Mouse (Mus musculus): ENCODE results near the gene Rhot1. TPM values are rescaled to one million over a fixed set of nuclear protein-coding genes. Genes with fewer than 3 reads are reported as not detected.

Gene Rhot1
- polyA plus RNA-seq, 1 experiment from 2014 or later: 48.1 TPM

DNA sequence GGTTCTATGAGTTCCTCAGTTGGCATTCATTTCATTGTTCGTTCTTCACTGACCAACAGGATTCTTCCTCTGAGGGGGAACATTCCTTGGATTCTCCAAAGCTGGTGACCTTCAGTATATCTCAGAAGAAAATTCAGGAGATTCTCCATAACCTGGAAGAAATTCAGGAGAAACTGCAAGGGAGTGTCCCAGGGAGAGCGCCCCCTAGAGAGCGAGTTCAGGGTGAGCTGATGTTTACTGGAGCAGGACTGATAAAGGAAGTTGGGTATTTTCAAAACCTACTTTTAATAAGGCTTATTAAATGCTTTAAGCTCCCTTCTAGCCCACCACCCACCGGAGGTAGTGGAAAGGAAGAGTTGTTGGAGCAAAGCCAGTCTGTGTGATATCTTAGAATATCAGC is 15.0 kb upstream of the Rhot1 start:
- Histone ChIP-seq H3K9ac (ENCODE audit: low read depth, low read length) (no peak overlapping the region), H3K27me3 (ENCODE audit: insufficient read depth, low read length) (no peaks in the 10 kb centered on the region), H3K36me3 (ENCODE audit: insufficient read depth, low read length) (peaks cover 12% of the 10 kb centered on the region; the same call in 1 of the 2 replicates), H3K4me1 (replicated peaks; ENCODE audit: insufficient read depth, low read length) (no peaks in the 10 kb centered on the region), H3K4me3 (replicated peaks; ENCODE audit: low read depth, low read length) (no peak overlapping the region), H3K27ac (no peak overlapping the region), H3K4me2 (ENCODE audit: low read length) (no peak overlapping the region), H3K9me3 (replicated peaks; ENCODE audit: low read length) (no peaks in the 10 kb centered on the region)
- WGBS: 67% methylated on average over 4 of the region's 4 CpGs
- peak; percentile 29; the same call in 1 of the 2 replicates for TF ChIP-seq CTCF (IDR thresholded peaks at IDR 0.05; ENCODE audit: low read depth)
- DNase-seq (ENCODE audit: low spot score): no peak
- no peak for ATAC-seq (replicated peaks; ENCODE audit: low FRiP score, low read depth)

GRCm38 (mm10) chr11:80196351-80196750 is 12.5 kb upstream of the Rhot1 start:
- ATAC-seq (replicated peaks; ENCODE audit: low FRiP score, low read depth): no peak
- no peak for TF ChIP-seq CTCF (IDR thresholded peaks at IDR 0.05; ENCODE audit: low read depth)

GRCm38 (mm10) chr11:80199316-80199715 is 9.5 kb upstream of the Rhot1 start:
- no peak overlapping the region for H3K4me2 ChIP-seq (ENCODE audit: low read length)
- WGBS: 92% methylated on average over 3 of the region's 3 CpGs

More at GRCm38 (mm10) chr11:80196351-80196750, 12.5 kb upstream of the Rhot1 start:
- H3K9ac ChIP-seq (ENCODE audit: low read depth, low read length): no peak overlapping the region
- no peaks in the 10 kb centered on the region for H3K9me3 ChIP-seq (replicated peaks; ENCODE audit: low read length)
- H3K4me3 ChIP-seq (replicated peaks; ENCODE audit: low read depth, low read length): no peak overlapping the region
- H3K27ac ChIP-seq: no peak overlapping the region
- H3K4me2 ChIP-seq (ENCODE audit: low read length): no peak overlapping the region
- H3K36me3 ChIP-seq (ENCODE audit: insufficient read depth, low read length): peaks cover 14% of the 10 kb centered on the region; the same call in 1 of the 2 replicates
- WGBS: 87% methylated on average over 7 of the region's 7 CpGs
- no peaks in the 10 kb centered on the region for H3K4me1 ChIP-seq (replicated peaks; ENCODE audit: insufficient read depth, low read length)
- no peak for DNase-seq (ENCODE audit: low spot score)
- no peaks in the 10 kb centered on the region for H3K27me3 ChIP-seq (ENCODE audit: insufficient read depth, low read length)

DNA sequence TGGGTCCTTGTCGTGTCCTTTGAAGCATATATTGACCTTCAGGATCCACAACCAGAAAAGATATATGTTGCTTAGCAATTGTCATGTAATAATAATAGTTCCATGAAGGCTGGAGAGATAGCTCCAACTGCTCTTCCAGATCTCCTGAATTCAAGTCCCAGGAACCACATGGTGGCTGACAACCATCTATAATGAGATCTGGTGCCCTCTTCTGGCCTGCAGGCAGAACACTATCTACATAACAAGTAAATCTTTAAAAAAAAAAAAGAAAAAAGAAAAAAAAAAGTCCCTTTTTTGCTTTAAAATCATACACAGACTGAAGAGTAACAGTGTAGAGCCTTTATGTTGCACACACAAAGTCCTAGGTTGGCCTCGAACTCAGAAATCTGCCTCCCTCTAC is 9.0 kb upstream of the Rhot1 start:
- ATAC-seq (replicated peaks; ENCODE audit: low FRiP score, low read depth) (no peak), DNase-seq (ENCODE audit: low spot score) (no peak)
- peak; percentile 62 for TF ChIP-seq CTCF (IDR thresholded peaks at IDR 0.05; ENCODE audit: low read depth)
- Histone ChIP-seq H3K36me3 (ENCODE audit: insufficient read depth, low read length) (0 out of 2 replicates have a peak, but pooled peaks cover 5% of the 10 kb centered on the region), H3K4me1 (replicated peaks; ENCODE audit: insufficient read depth, low read length) (no peaks in the 10 kb centered on the region), H3K9ac (ENCODE audit: low read depth, low read length) (no peak overlapping the region), H3K9me3 (replicated peaks; ENCODE audit: low read length) (no peaks in the 10 kb centered on the region), H3K4me2 (ENCODE audit: low read length) (no peak overlapping the region), H3K27me3 (ENCODE audit: insufficient read depth, low read length) (no peaks in the 10 kb centered on the region), H3K4me3 (replicated peaks; ENCODE audit: low read depth, low read length) (no peak overlapping the region), H3K27ac (no peak overlapping the region)
- 95% methylated on average over 2 of the region's 2 CpGs for WGBS

More at GRCm38 (mm10) chr11:80199316-80199715, 9.5 kb upstream of the Rhot1 start:
- H3K4me3 ChIP-seq (replicated peaks; ENCODE audit: low read depth, low read length): no peak overlapping the region
- no peaks in the 10 kb centered on the region for H3K4me1 ChIP-seq (replicated peaks; ENCODE audit: insufficient read depth, low read length)
- peaks cover 8% of the 10 kb centered on the region; the same call in 1 of the 2 replicates for H3K36me3 ChIP-seq (ENCODE audit: insufficient read depth, low read length)
- no peaks in the 10 kb centered on the region for H3K27me3 ChIP-seq (ENCODE audit: insufficient read depth, low read length)
- ATAC-seq (replicated peaks; ENCODE audit: low FRiP score, low read depth) (no peak), DNase-seq (ENCODE audit: low spot score) (no peak)
- H3K9me3 ChIP-seq (replicated peaks; ENCODE audit: low read length): no peaks in the 10 kb centered on the region
- H3K27ac ChIP-seq: no peak overlapping the region
- no peak for TF ChIP-seq CTCF (IDR thresholded peaks at IDR 0.05; ENCODE audit: low read depth)
- H3K9ac ChIP-seq (ENCODE audit: low read depth, low read length): no peak overlapping the region

DNA sequence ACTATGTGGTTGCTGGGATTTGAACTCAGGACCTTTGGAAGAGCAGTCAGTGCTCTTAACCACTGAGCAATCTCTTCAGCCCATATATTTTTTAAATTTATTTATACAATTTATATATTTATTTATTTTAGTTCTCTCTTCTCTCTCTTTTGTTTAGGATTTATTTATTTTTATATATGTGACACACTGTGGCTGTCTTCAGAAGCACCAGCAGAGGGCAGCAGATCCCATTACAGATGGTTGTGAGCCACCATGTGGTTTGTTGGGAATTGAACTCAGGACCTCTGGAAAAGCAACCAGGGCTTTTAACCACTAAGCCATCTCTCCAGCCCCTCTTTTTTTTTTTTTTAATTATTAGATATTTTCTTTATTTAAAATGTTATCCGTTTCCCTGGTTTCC is 8.5 kb upstream of the Rhot1 start:
- H3K36me3 ChIP-seq (ENCODE audit: insufficient read depth, low read length): 0 out of 2 replicates have a peak, but pooled peaks cover 4% of the 10 kb centered on the region
- WGBS: 70% methylated on average over 1 of the region's 1 CpGs
- TF ChIP-seq CTCF (IDR thresholded peaks at IDR 0.05; ENCODE audit: low read depth): peak; percentile 71

DNA sequence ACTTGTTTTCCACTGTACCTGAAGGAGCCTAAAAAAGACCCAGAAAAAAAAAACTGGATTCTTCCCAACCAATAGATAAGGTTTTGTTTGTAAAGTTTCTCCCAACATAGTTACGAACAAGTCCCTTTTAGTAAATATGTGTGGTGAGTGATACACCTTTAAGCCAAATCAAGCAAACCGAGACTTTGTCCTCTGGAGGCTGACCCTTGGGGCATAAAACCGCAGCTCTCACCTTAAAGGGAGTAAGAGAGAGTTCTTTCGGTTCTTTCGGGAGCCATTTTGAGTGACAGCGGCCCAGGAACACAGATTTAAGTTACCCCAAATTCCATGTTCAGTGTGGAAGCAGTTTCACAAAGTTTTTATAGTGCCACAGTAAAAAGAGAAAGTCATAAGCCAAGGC is 6.5 kb upstream of the Rhot1 start:
- Histone ChIP-seq H3K4me2 (ENCODE audit: low read length) (no peak overlapping the region), H3K4me1 (replicated peaks; ENCODE audit: insufficient read depth, low read length) (no peaks in the 10 kb centered on the region), H3K36me3 (ENCODE audit: insufficient read depth, low read length) (0 out of 2 replicates have a peak, but pooled peaks cover 4% of the 10 kb centered on the region), H3K4me3 (replicated peaks; ENCODE audit: low read depth, low read length) (no peak overlapping the region), H3K9ac (ENCODE audit: low read depth, low read length) (no peak overlapping the region), H3K27me3 (ENCODE audit: insufficient read depth, low read length) (no peaks in the 10 kb centered on the region), H3K9me3 (replicated peaks; ENCODE audit: low read length) (no peaks in the 10 kb centered on the region), H3K27ac (no peak overlapping the region)
- DNase-seq (ENCODE audit: low spot score) (no peak), ATAC-seq (replicated peaks; ENCODE audit: low FRiP score, low read depth) (no peak)
- whole genome bisulfite sequencing: 58% methylated on average over 6 of the region's 6 CpGs
- TF ChIP-seq CTCF (IDR thresholded peaks at IDR 0.05; ENCODE audit: low read depth): no peak

More for the DNA sequence above, 8.5 kb upstream of the Rhot1 start:
- DNase-seq (ENCODE audit: low spot score): peak; percentile 56
- no peak for ATAC-seq (replicated peaks; ENCODE audit: low FRiP score, low read depth)
- no peaks in the 10 kb centered on the region for H3K9me3 ChIP-seq (replicated peaks; ENCODE audit: low read length)
- H3K4me2 ChIP-seq (ENCODE audit: low read length): no peak overlapping the region
- H3K4me1 ChIP-seq (replicated peaks; ENCODE audit: insufficient read depth, low read length): no peaks in the 10 kb centered on the region
- no peaks in the 10 kb centered on the region for H3K27me3 ChIP-seq (ENCODE audit: insufficient read depth, low read length)
- no peak overlapping the region for H3K4me3 ChIP-seq (replicated peaks; ENCODE audit: low read depth, low read length)
- H3K27ac ChIP-seq: no peak overlapping the region
- H3K9ac ChIP-seq (ENCODE audit: low read depth, low read length): no peak overlapping the region

GRCm38 (mm10) chr11:80204037-80204436 is 4.8 kb upstream of the Rhot1 start:
- H3K4me3 ChIP-seq (replicated peaks; ENCODE audit: low read depth, low read length): no peak overlapping the region
- ATAC-seq (replicated peaks; ENCODE audit: low FRiP score, low read depth) (no peak), DNase-seq (ENCODE audit: low spot score) (no peak)
- H3K9me3 ChIP-seq (replicated peaks; ENCODE audit: low read length): no peaks in the 10 kb centered on the region
- no peaks in the 10 kb centered on the region for H3K36me3 ChIP-seq (ENCODE audit: insufficient read depth, low read length)
- H3K27ac ChIP-seq: no peak overlapping the region
- H3K9ac ChIP-seq (ENCODE audit: low read depth, low read length): no peak overlapping the region
- TF ChIP-seq CTCF (IDR thresholded peaks at IDR 0.05; ENCODE audit: low read depth): no peak
- H3K4me2 ChIP-seq (ENCODE audit: low read length): no peak overlapping the region
- 73% methylated on average over 3 of the region's 3 CpGs for WGBS
- H3K27me3 ChIP-seq (ENCODE audit: insufficient read depth, low read length): no peaks in the 10 kb centered on the region
- no peaks in the 10 kb centered on the region for H3K4me1 ChIP-seq (replicated peaks; ENCODE audit: insufficient read depth, low read length)

Data from kidney, postnatal 0 days (tissue).